ENCODE assay signal across 25 mouse cellular contexts in the genomic region with DNA sequence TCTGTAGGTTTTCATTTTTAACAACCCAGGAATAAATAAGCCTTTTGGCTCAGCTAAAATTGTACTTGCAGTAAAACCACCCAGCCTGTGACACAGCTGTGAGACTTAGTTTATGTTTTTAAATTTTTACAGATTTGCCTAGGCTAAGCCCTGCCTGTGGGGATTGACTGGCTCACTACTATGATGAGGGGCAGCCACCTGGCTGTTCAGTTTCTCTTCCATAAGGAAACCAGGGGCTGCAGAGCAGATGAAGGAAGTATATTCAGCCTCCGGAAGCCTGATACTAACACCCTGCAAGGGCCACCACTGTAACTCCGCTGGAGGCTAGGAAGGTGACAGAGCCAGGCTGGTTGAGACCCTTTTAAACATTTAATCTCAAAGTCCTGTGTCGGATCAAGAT. TPM values are rescaled to one million over a fixed set of nuclear protein-coding genes. Genes with fewer than 3 reads are reported as not detected.
DNase-seq lines count a peak whose midpoint lies in the region; ATAC-seq lines count a peak whose summit lies in the region.
"Had no signal": no experiment of that assay in that cellular context is flagged by ENCODE, and none has a peak within 500 bp of the region (broad histone marks: within the 10 kb centered on the region; RNA-seq: fewer than 3 reads in every experiment).

No protein-coding gene starts in this region.

- DNase-seq in midbrain, embryonic 10.5 days (ENCODE audit: low spot score), result no peak
- DNase-seq in right cerebral cortex, postnatal 14 days, result no peak
- no peak for DNase-seq in heart, postnatal 10 days
- DNase-seq: cerebellum, postnatal 14 days; layer of hippocampus, postnatal 36 days; lung, postnatal 14 days; retina, postnatal 1 day had no signal

- no peaks in the 10 kb centered on the region for H3K9me3 ChIP-seq in midbrain, embryonic 12.5 days
- no peaks in the 10 kb centered on the region for H3K9me3 ChIP-seq in midbrain, embryonic 10.5 days (replicated peaks)
- H3K9me3 ChIP-seq in hindbrain, embryonic 13.5 days, result no peaks in the 10 kb centered on the region
- no peaks in the 10 kb centered on the region for H3K9me3 ChIP-seq in limb, embryonic 13.5 days
- no peaks in the 10 kb centered on the region for H3K9me3 ChIP-seq in neural tube, embryonic 14.5 days (ENCODE audit: control insufficient read depth, low read length)
- H3K9me3 ChIP-seq: forebrain, embryonic 15.5 days; kidney, embryonic 15.5 days; liver, embryonic 15.5 days had no signal

- H3K4me3 ChIP-seq in midbrain, embryonic 12.5 days, result no peak overlapping the region
- no peak overlapping the region for H3K4me3 ChIP-seq in midbrain, embryonic 10.5 days
- no peak overlapping the region for H3K4me3 ChIP-seq in hindbrain, embryonic 13.5 days
- H3K4me3 ChIP-seq in limb, embryonic 13.5 days, result no peak overlapping the region
- H3K4me3 ChIP-seq in neural tube, embryonic 14.5 days (ENCODE audit: low read depth, low read length), result no peak overlapping the region
- H3K4me3 ChIP-seq: erythroblast, embryonic 14.5 days; forebrain, embryonic 15.5 days; kidney, embryonic 15.5 days; liver, embryonic 15.5 days had no signal

- peaks cover 57% of the 10 kb centered on the region for H3K4me1 ChIP-seq in midbrain, embryonic 12.5 days
- peaks cover 68% of the 10 kb centered on the region for H3K4me1 ChIP-seq in midbrain, embryonic 10.5 days
- H3K4me1 ChIP-seq in hindbrain, embryonic 13.5 days (replicated peaks), result peaks cover 77% of the 10 kb centered on the region
- peaks cover 71% of the 10 kb centered on the region for H3K4me1 ChIP-seq in limb, embryonic 13.5 days
- peaks cover 74% of the 10 kb centered on the region for H3K4me1 ChIP-seq in neural tube, embryonic 14.5 days (ENCODE audit: control insufficient read depth, insufficient read depth, low read length)
- H3K4me1 ChIP-seq: liver, embryonic 15.5 days had no signal

- intact Hi-C loops in heart, postnatal 10 days (cut with DNase I), result loop anchor here (10.0 kb wide), 1 partner anchor 1678 kb away; no protein-coding TSS in a partner anchor

- no peaks in the 10 kb centered on the region for H3K36me3 ChIP-seq in midbrain, embryonic 12.5 days
- H3K36me3 ChIP-seq in midbrain, embryonic 10.5 days, result no peaks in the 10 kb centered on the region
- no peaks in the 10 kb centered on the region for H3K36me3 ChIP-seq in hindbrain, embryonic 13.5 days
- H3K36me3 ChIP-seq in limb, embryonic 13.5 days, result no peaks in the 10 kb centered on the region
- no peaks in the 10 kb centered on the region for H3K36me3 ChIP-seq in neural tube, embryonic 14.5 days (ENCODE audit: control insufficient read depth, insufficient read depth, low read length)
- H3K36me3 ChIP-seq: forebrain, embryonic 15.5 days; G1E; kidney, embryonic 15.5 days; liver, embryonic 15.5 days had no signal

- no peak overlapping the region for H3K9ac ChIP-seq in midbrain, embryonic 12.5 days (replicated peaks)
- H3K9ac ChIP-seq in hindbrain, embryonic 13.5 days, result no peak overlapping the region
- no peak overlapping the region for H3K9ac ChIP-seq in limb, embryonic 13.5 days
- H3K9ac ChIP-seq in neural tube, embryonic 14.5 days (replicated peaks; ENCODE audit: low read depth, low read length), result no peak overlapping the region
- H3K9ac ChIP-seq: forebrain, embryonic 15.5 days; kidney, embryonic 15.5 days; liver, embryonic 15.5 days had no signal

- H3K4me2 ChIP-seq in midbrain, embryonic 12.5 days (replicated peaks), result no peak overlapping the region
- H3K4me2 ChIP-seq in hindbrain, embryonic 13.5 days, result no peak overlapping the region
- no peak overlapping the region for H3K4me2 ChIP-seq in limb, embryonic 13.5 days (replicated peaks)
- no peak overlapping the region for H3K4me2 ChIP-seq in neural tube, embryonic 14.5 days (ENCODE audit: low read depth, low read length)
- H3K4me2 ChIP-seq: forebrain, embryonic 15.5 days; kidney, embryonic 15.5 days; liver, embryonic 15.5 days had no signal

- no peaks in the 10 kb centered on the region for H3K27me3 ChIP-seq in midbrain, embryonic 12.5 days
- H3K27me3 ChIP-seq in midbrain, embryonic 10.5 days (ENCODE audit: low read depth, poor library complexity, severe bottlenecking), result 0 out of 2 replicates have a peak, but pooled peaks cover 4% of the 10 kb centered on the region
- no peaks in the 10 kb centered on the region for H3K27me3 ChIP-seq in hindbrain, embryonic 13.5 days
- H3K27me3 ChIP-seq in limb, embryonic 13.5 days, result no peaks in the 10 kb centered on the region; the same call in 1 of the 2 replicates
- H3K27me3 ChIP-seq in neural tube, embryonic 14.5 days (ENCODE audit: control insufficient read depth, insufficient read depth, low read length), result no peaks in the 10 kb centered on the region
- H3K27me3 ChIP-seq: forebrain, embryonic 15.5 days; kidney, embryonic 15.5 days; liver, embryonic 15.5 days had no signal

- H3K27ac ChIP-seq in midbrain, embryonic 12.5 days (replicated peaks), result peak overlapping the region; percentile 25; the same call in 1 of the 2 replicates
- H3K27ac ChIP-seq in midbrain, embryonic 10.5 days (replicated peaks), result no peak overlapping the region
- peak overlapping the region; percentile 84 for H3K27ac ChIP-seq in hindbrain, embryonic 13.5 days
- H3K27ac ChIP-seq in limb, embryonic 13.5 days, result no peak overlapping the region
- peak overlapping the region; percentile 68 for H3K27ac ChIP-seq in neural tube, embryonic 14.5 days (ENCODE audit: low read depth, low read length)
- H3K27ac ChIP-seq: forebrain, embryonic 15.5 days; kidney, embryonic 15.5 days; liver, embryonic 15.5 days had no signal

- no peak for ATAC-seq in midbrain, embryonic 12.5 days (ENCODE audit: low FRiP score, low read depth)
- no peak for ATAC-seq in hindbrain, embryonic 13.5 days (ENCODE audit: low FRiP score)
- peak; percentile 42 for ATAC-seq in limb, embryonic 13.5 days (ENCODE audit: low FRiP score, low read depth)
- no peak for ATAC-seq in neural tube, embryonic 14.5 days (ENCODE audit: low read depth)
- no peak for ATAC-seq in activated CD4-positive, CD25-positive, alpha-beta regulatory T cell, adult 4 months
- ATAC-seq: CD4-positive, CD25-positive, alpha-beta regulatory T cell, adult 4 months; forebrain, embryonic 15.5 days; intestine, embryonic 16.5 days had no signal

- WGBS in midbrain, embryonic 12.5 days, result 84% methylated on average over 3 of the region's 3 CpGs
- 82% methylated on average over 3 of the region's 3 CpGs for WGBS in midbrain, embryonic 10.5 days
- 85% methylated on average over 3 of the region's 3 CpGs for WGBS in hindbrain, embryonic 13.5 days
- whole genome bisulfite sequencing in limb, embryonic 13.5 days, result 27% methylated on average over 3 of the region's 3 CpGs
- 80% methylated on average over 3 of the region's 3 CpGs for WGBS in neural tube, embryonic 14.5 days

RNA-seq across cellular contexts. Expression of gene Gm21954, which starts 54.5 kb away (rescaled TPM):
- not detected in 2 replicates for polyA plus RNA-seq in midbrain, embryonic 12.5 days (2016; fragmentation: Nextera tagmentation; extraction: Ambion mirVana)
- polyA plus RNA-seq in midbrain, embryonic 10.5 days (2016; fragmentation: Nextera tagmentation; extraction: Ambion mirVana), result not detected in 2 replicates
- not detected in 2 replicates for polyA plus RNA-seq in hindbrain, embryonic 13.5 days (2015; fragmentation: Nextera tagmentation; extraction: Ambion mirVana)
- not detected in 2 replicates for polyA plus RNA-seq in limb, embryonic 13.5 days (2015; fragmentation: Nextera tagmentation; extraction: Ambion mirVana)
- polyA plus RNA-seq in neural tube, embryonic 14.5 days (2014; fragmentation: Nextera tagmentation; extraction: Ambion mirVana), result not detected in 2 replicates
- not detected for polyA plus RNA-seq in activated CD4-positive, CD25-positive, alpha-beta regulatory T cell, adult 4 months (2017; shearing (Covaris generic))
- total RNA-seq in heart, postnatal 10 days (2021), result not detected
- total RNA-seq: G1E; gastrocnemius, adult 8-10 months; heart, adult 8-10 months; layer of hippocampus, postnatal 36 days; left cerebral cortex, postnatal 36 days; neutrophil, adult 5-6 weeks had no signal
- polyA plus RNA-seq: CD4-positive, CD25-positive, alpha-beta regulatory T cell, adult 4 months; erythroblast, embryonic 14.5 days; forebrain, embryonic 15.5 days; G1E; heart, postnatal 0 days; intestine, embryonic 16.5 days; kidney, embryonic 15.5 days; large intestine, adult 2 months; liver, embryonic 15.5 days had no signal

Comparison
In these comparisons a context has a peak if more than half of its experiments do, and no peak if none do; other contexts are left out.
1. H3K27ac ChIP-seq: peak in midbrain, embryonic 12.5 days (single experiment), hindbrain, embryonic 13.5 days (single experiment) and neural tube, embryonic 14.5 days (single experiment); none in midbrain, embryonic 10.5 days (single experiment) and limb, embryonic 13.5 days (single experiment).